Mouse (Mus musculus): ENCODE measurements around the gene Rgs11.

Gene Rgs11

GRCm38 (mm10) chr17:26232863-26233262, 30.1 kb downstream of the Rgs11 start:
- peak in 1 of 2 experiments; percentile 23 for DNase-seq

GRCm38 (mm10) chr17:26234386-26234785, 31.6 kb downstream of the Rgs11 start:
- no peak for DNase-seq

GRCm38 (mm10) chr17:26235077-26235815, 32.5 kb downstream of the Rgs11 start:
- DNase-seq, result no peak

GRCm38 (mm10) chr17:26237667-26238066, 34.9 kb downstream of the Rgs11 start:
- DNase-seq, result no peak

GRCm38 (mm10) chr17:26239551-26239950, 36.8 kb downstream of the Rgs11 start:
- DNase-seq, result no peak

- no peak for DNase-seq
Measured at GRCm38 (mm10) chr17:26240120-26240790, 37.5 kb downstream of the Rgs11 start.

GRCm38 (mm10) chr17:26240990-26241389, 38.2 kb downstream of the Rgs11 start:
- no peak for DNase-seq

- peak; percentile 55 to 70 for DNase-seq
Measured at GRCm38 (mm10) chr17:26243471-26244100, 40.8 kb downstream of the Rgs11 start.

GRCm38 (mm10) chr17:26244101-26244841, 41.5 kb downstream of the Rgs11 start, which contains the start of gene Fam234a:
Gene Fam234a (minus strand): TSS chr17:26244242.
- DNase-seq, result peak; percentile 87 to 91

- DNase-seq, result no peak
Measured at GRCm38 (mm10) chr17:26251886-26252538, 49.3 kb downstream of the Rgs11 start.

GRCm38 (mm10) chr17:26252539-26253251, 49.9 kb downstream of the Rgs11 start, which contains the start of gene Luc7l:
Gene Luc7l (plus strand): TSS chr17:26252896.
- DNase-seq, result peak; percentile 82 to 91

- no peak for DNase-seq
Measured at GRCm38 (mm10) chr17:26253399-26253798, 50.6 kb downstream of the Rgs11 start.

GRCm38 (mm10) chr17:26255313-26255712, 52.6 kb downstream of the Rgs11 start:
- DNase-seq, result no peak

All from spleen, adult 18-20 months (tissue).